Mouse (Mus musculus) B cell, adult (primary cell): ENCODE measurements around the gene Pard3b. TPM values are rescaled to one million over a fixed set of nuclear protein-coding genes. Genes with fewer than 3 reads are reported as not detected.

Experiments used
- total RNA-seq: library from RNA; stranded (reverse); gene quantifications from 4 replicates; pipeline ENCODE4 v1.2.4, GENCODE M21; 2023; ENCODE audit not compliant: inconsistent age

Pard3b gene
- total RNA-seq: 4.6 to 6.7 TPM (median 5.0 TPM) in 4 replicates

GRCm38 (mm10) chr1:61638347-61639111 lies at the start of gene Pard3b:
Gene Pard3b (plus strand): TSS chr1:61638824.

